Mouse (Mus musculus): Measurements from ENCODE around the gene Ccdc60. TPM values are rescaled to one million over a fixed set of nuclear protein-coding genes. Genes with fewer than 3 reads are reported as not detected.

Gene Ccdc60
- not detected for total RNA-seq (2023)

DNA sequence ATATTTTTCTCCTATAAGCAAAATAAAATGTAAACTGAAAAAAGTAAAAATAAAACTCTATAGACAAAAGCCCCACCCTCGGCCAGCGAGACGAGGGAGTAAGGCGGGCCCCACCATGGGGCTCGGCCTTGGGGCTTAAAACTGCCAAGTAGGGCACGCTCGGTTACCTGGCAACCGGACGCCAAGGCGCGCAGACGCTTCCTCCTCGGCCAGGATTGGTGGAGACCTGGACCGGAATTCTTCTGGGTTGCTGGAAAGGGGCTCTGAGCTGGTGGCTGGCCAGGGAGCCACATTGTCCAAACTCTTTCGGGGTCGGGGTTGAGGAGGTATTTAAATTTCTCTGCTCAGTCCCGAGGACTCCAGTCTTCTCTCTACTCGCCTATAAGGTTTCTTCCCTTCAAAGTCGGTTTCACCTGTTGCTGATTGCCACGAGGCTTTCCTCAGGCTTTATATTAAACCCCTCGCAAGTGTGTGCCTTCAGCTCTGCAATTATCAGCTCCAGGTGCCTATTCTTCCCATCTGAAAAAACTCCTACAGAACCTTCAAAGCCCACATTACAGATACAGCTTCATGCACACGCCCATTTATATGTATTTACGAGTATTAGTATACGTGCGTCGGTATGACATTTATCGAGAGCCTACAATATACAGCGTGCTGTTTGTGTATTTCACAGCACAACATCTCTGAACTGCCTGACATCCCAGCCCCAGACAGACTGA is at the start of gene Ccdc60:
Gene Ccdc60, minus strand, starts transcription at position 137 of the 722 bp plus-strand sequence.

GRCm38 (mm10) chr5:116083081-116083480 is 205.7 kb downstream of the Ccdc60 start, which contains the start of gene Tmem233:
Gene Tmem233 (minus strand): TSS chr5:116083244.

Other genes with a start within 250 kb of the Ccdc60 start
- not detected for gene Tmem233, start 205.7 kb downstream of the Ccdc60 start, total RNA-seq (2023)
- gene Hspb8, start 133.9 kb upstream of the Ccdc60 start, total RNA-seq (2023): not detected

Measured in neutrophil, adult 59 days (primary cell).